Comparison of ENCODE assay signal across 18 mouse cellular contexts in genomic region chr14:99898861-99899260, GRCm38 (mm10).
"Had no signal": no experiment of that assay in that cellular context is flagged by ENCODE, and none has a peak within 500 bp of the region (broad histone marks: within the 10 kb centered on the region; RNA-seq: fewer than 3 reads in every experiment).

No protein-coding gene starts in this region.

- H3K27me3 ChIP-seq: limb, embryonic 12.5 days; midbrain, embryonic 15.5 days; neural tube, embryonic 12.5 days; stomach, embryonic 15.5 days had no signal

- H3K36me3 ChIP-seq: midbrain, embryonic 15.5 days; neural tube, embryonic 12.5 days; stomach, embryonic 15.5 days had no signal

- H3K4me2 ChIP-seq: limb, embryonic 12.5 days; midbrain, embryonic 11.5 days; midbrain, embryonic 15.5 days; neural tube, embryonic 12.5 days; stomach, embryonic 15.5 days had no signal

- ATAC-seq: midbrain, embryonic 15.5 days had no signal

- H3K9me3 ChIP-seq: limb, embryonic 12.5 days; midbrain, embryonic 15.5 days; neural tube, embryonic 12.5 days; stomach, embryonic 15.5 days had no signal

- H3K9ac ChIP-seq: limb, embryonic 12.5 days; liver, embryonic 14.5 days; midbrain, embryonic 15.5 days; neural tube, embryonic 12.5 days; stomach, embryonic 15.5 days had no signal

- H3K27ac ChIP-seq: kidney, postnatal 0 days; layer of hippocampus, adult 2 months; limb, embryonic 12.5 days; liver, embryonic 14.5 days; midbrain, embryonic 15.5 days; neural tube, embryonic 12.5 days; stomach, embryonic 15.5 days had no signal

- H3K4me3 ChIP-seq: layer of hippocampus, adult 2 months; limb, embryonic 12.5 days; midbrain, embryonic 15.5 days; neural tube, embryonic 12.5 days; stomach, embryonic 15.5 days had no signal

- DNase-seq: kidney, adult 9 months; kidney, postnatal 4 days; liver; lung, adult 2 months; lung, postnatal 10 days; lung, postnatal 4 days; retina, postnatal 1 day; right cerebral cortex, postnatal 4 days; spleen, adult 18-20 months; thymus, postnatal 14 days had no signal

- H3K4me1 ChIP-seq: limb, embryonic 12.5 days; midbrain, embryonic 15.5 days; neural tube, embryonic 12.5 days; stomach, embryonic 15.5 days had no signal
